Mouse (Mus musculus): ENCODE measurements around the gene Otulinl. TPM values are rescaled to one million over a fixed set of nuclear protein-coding genes. Genes with fewer than 3 reads are reported as not detected.
"Not testable (repeated sequence)": the region's sequence is repeated elsewhere in the genome, so short reads cannot be mapped to it uniquely, and the experiment has no call there.

Gene Otulinl
- polyA plus RNA-seq, 2 experiments: 3.3 to 6.8 TPM

DNA sequence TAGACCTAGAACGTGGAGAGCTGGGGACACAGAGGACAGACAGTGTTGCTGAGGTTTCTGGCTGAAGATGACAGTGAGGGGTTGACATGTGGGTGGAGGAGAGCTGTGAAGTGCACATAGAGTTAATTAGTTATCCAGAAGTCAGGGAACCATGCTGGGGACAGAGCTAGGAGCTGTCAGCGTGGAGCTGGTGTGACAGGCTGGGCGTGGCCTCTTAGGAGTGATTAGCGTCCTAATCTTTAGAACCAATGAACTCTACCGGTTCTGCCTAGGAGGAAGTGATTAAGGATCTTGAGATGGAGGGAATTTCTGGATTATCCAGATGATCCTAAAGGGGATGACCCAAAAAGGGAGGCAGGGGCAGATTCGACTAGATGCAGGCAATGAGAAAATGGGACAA lies 42.4 kb upstream of the Otulinl start:
- Histone ChIP-seq H3K4me3 (ENCODE audit: insufficient read depth in 1 of 2, low read depth in 2 of 2, low read length in 2 of 2) (no peak overlapping the region), H3K27ac (no peak overlapping the region), H3K4me2 (ENCODE audit: low read depth) (peak overlapping the region; percentile 32), H3K9me3 (ENCODE audit: control insufficient read depth, low read length) (no peaks in the 10 kb centered on the region), H3K27me3 (ENCODE audit: control insufficient read depth, insufficient read depth, low read length) (no peaks in the 10 kb centered on the region), H3K4me1 (replicated peaks; ENCODE audit: control insufficient read depth in 2 of 2, insufficient read depth in 2 of 2, low read length in 1 of 2) (peaks cover 0 to 17% of the 10 kb centered on the region in 2 experiments; a peak in 3 of 4 replicates), H3K36me3 (replicated peaks; ENCODE audit: control insufficient read depth, insufficient read depth, low read depth) (no peaks in the 10 kb centered on the region), H3K9ac (replicated peaks) (no peak overlapping the region)
- WGBS (ENCODE audit: insufficient replicate concordance): 15% methylated on average over 6 of the region's 6 CpGs
- DNase-seq (ENCODE audit: low read depth in 3 of 3, low spot score in 3 of 3) (no peak), ATAC-seq (ENCODE audit: insufficient read depth) (no peak)
- TF ChIP-seq CTCF (IDR thresholded peaks at IDR 0.05; ENCODE audit: low read depth): no peak
- no peak for TF ChIP-seq EP300 (IDR thresholded peaks at IDR 0.05; ENCODE audit: low read depth)

- not testable (repeated sequence) for H3K9ac ChIP-seq (replicated peaks); H3K36me3 ChIP-seq (replicated peaks; ENCODE audit: control insufficient read depth, insufficient read depth, low read depth); H3K9me3 ChIP-seq (ENCODE audit: control insufficient read depth, low read length); H3K27ac ChIP-seq; DNase-seq (ENCODE audit: low read depth in 3 of 3, low spot score in 3 of 3); H3K4me3 ChIP-seq (ENCODE audit: insufficient read depth in 1 of 2, low read depth in 2 of 2, low read length in 2 of 2); H3K4me2 ChIP-seq (ENCODE audit: low read depth); ATAC-seq (ENCODE audit: insufficient read depth); H3K27me3 ChIP-seq (ENCODE audit: control insufficient read depth, insufficient read depth, low read length)
- peaks cover 0 to 16% of the 10 kb centered on the region in 2 experiments; a peak in 3 of 4 replicates for H3K4me1 ChIP-seq (replicated peaks; ENCODE audit: control insufficient read depth in 2 of 2, insufficient read depth in 2 of 2, low read length in 1 of 2)
- 67% methylated on average over 8 of the region's 8 CpGs for WGBS (ENCODE audit: insufficient replicate concordance)
These were observed 38.9 kb upstream of the Otulinl start for GRCm38 (mm10) chr15:27720297-27720696.

- no peak for TF ChIP-seq EP300 (IDR thresholded peaks at IDR 0.05; ENCODE audit: low read depth)
- no peak for TF ChIP-seq CTCF (IDR thresholded peaks at IDR 0.05; ENCODE audit: low read depth)
- Histone ChIP-seq H3K4me3 (ENCODE audit: insufficient read depth in 1 of 2, low read depth in 2 of 2, low read length in 2 of 2) (no peak overlapping the region), H3K9ac (replicated peaks) (no peak overlapping the region), H3K4me2 (ENCODE audit: low read depth) (no peak overlapping the region), H3K36me3 (replicated peaks; ENCODE audit: control insufficient read depth, insufficient read depth, low read depth) (no peaks in the 10 kb centered on the region), H3K9me3 (ENCODE audit: control insufficient read depth, low read length) (no peaks in the 10 kb centered on the region), H3K4me1 (replicated peaks; ENCODE audit: control insufficient read depth in 2 of 2, insufficient read depth in 2 of 2, low read length in 1 of 2) (peaks cover 0 to under 1% of the 10 kb centered on the region in 2 experiments; a peak in 2 of 4 replicates), H3K27me3 (ENCODE audit: control insufficient read depth, insufficient read depth, low read length) (no peaks in the 10 kb centered on the region), H3K27ac (no peak overlapping the region)
- 41% methylated on average over 7 of the region's 7 CpGs for WGBS (ENCODE audit: insufficient replicate concordance)
- no peak for DNase-seq (ENCODE audit: low read depth in 3 of 3, low spot score in 3 of 3)
- no peak for ATAC-seq (ENCODE audit: insufficient read depth)
These were observed 37.3 kb upstream of the Otulinl start for GRCm38 (mm10) chr15:27718668-27719067.

DNA sequence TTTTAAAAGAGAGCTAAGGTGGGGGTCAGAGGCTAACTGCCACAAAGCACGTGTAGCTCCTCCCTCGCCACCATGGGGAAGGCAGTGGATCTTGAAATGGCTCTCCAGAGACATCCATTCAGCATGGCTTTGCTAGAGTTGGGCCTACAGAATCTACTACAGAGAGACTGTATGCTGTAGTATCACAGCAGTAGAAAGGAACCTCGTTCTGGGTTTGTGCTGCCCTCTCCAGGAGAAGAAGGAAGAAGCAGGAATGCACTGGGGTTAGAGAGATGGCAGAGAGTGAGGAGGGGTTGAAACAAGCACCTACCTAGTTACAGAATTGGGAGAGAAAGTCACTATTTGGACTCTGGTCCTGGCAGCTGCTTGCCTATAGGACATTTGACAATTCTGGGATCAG lies 34.0 kb upstream of the Otulinl start:
- no peak overlapping the region for H3K4me3 ChIP-seq (ENCODE audit: insufficient read depth in 1 of 2, low read depth in 2 of 2, low read length in 2 of 2)
- H3K4me2 ChIP-seq (ENCODE audit: low read depth): no peak overlapping the region
- no peak overlapping the region for H3K27ac ChIP-seq
- no peaks in the 10 kb centered on the region; a peak in 1 of 4 replicates for H3K4me1 ChIP-seq (replicated peaks; ENCODE audit: control insufficient read depth in 2 of 2, insufficient read depth in 2 of 2, low read length in 1 of 2)
- TF ChIP-seq EP300 (IDR thresholded peaks at IDR 0.05; ENCODE audit: low read depth) (no peak), CTCF (IDR thresholded peaks at IDR 0.05; ENCODE audit: low read depth) (peak; percentile 50)
- H3K9ac ChIP-seq (replicated peaks): no peak overlapping the region
- H3K9me3 ChIP-seq (ENCODE audit: control insufficient read depth, low read length): no peaks in the 10 kb centered on the region
- no peaks in the 10 kb centered on the region for H3K36me3 ChIP-seq (replicated peaks; ENCODE audit: control insufficient read depth, insufficient read depth, low read depth)
- DNase-seq (ENCODE audit: low read depth in 3 of 3, low spot score in 3 of 3) (no peak), ATAC-seq (ENCODE audit: insufficient read depth) (no peak)
- no peaks in the 10 kb centered on the region for H3K27me3 ChIP-seq (ENCODE audit: control insufficient read depth, insufficient read depth, low read length)
- 13% methylated on average over 3 of the region's 3 CpGs for WGBS (ENCODE audit: insufficient replicate concordance)

DNA sequence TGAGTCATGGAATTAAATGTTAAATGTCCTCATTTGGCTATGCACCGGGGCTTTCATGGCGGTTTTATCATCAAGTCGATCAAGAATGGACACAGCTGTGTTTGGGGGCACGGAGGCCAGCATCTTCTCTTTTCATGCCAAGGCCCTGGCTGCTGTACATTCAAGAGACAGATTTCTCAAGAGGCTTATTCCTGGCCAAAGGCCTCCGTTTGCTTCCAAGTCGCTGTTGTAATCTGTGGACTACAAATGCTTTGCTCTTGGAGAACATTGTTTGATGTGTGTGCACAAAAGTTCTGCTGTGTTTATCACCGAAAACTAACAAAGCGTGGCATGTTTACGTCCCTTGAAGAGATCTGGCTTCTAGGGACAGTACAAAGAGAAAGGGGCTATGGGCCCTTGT lies 29.3 kb upstream of the Otulinl start:
- WGBS (ENCODE audit: insufficient replicate concordance): 62% methylated on average over 9 of the region's 9 CpGs
- DNase-seq (ENCODE audit: low read depth in 3 of 3, low spot score in 3 of 3): no peak
- H3K9me3 ChIP-seq (ENCODE audit: control insufficient read depth, low read length): no peaks in the 10 kb centered on the region
- no peak for ATAC-seq (ENCODE audit: insufficient read depth)
- H3K4me2 ChIP-seq (ENCODE audit: low read depth): no peak overlapping the region
- no peak overlapping the region for H3K4me3 ChIP-seq (ENCODE audit: insufficient read depth in 1 of 2, low read depth in 2 of 2, low read length in 2 of 2)
- TF ChIP-seq CTCF (IDR thresholded peaks at IDR 0.05; ENCODE audit: low read depth) (no peak), EP300 (IDR thresholded peaks at IDR 0.05; ENCODE audit: low read depth) (no peak)
- no peak overlapping the region for H3K27ac ChIP-seq
- no peaks in the 10 kb centered on the region for H3K36me3 ChIP-seq (replicated peaks; ENCODE audit: control insufficient read depth, insufficient read depth, low read depth)
- H3K27me3 ChIP-seq (ENCODE audit: control insufficient read depth, insufficient read depth, low read length): no peaks in the 10 kb centered on the region
- no peaks in the 10 kb centered on the region; a peak in 1 of 4 replicates for H3K4me1 ChIP-seq (replicated peaks; ENCODE audit: control insufficient read depth in 2 of 2, insufficient read depth in 2 of 2, low read length in 1 of 2)
- no peak overlapping the region for H3K9ac ChIP-seq (replicated peaks)
